Mouse (Mus musculus) kidney, postnatal 14 days (tissue): ENCODE data around the gene Anks3.
A peak's percentile ranks its signal among the peaks of the same experiment; 100 is the strongest.

ENCODE experiments used
- DNase-seq: peaks from one replicate; pipeline ENCODE4 v3.0.0; 2022; ENCODE audit warnings: mixed read lengths

The Anks3 gene

DNA sequence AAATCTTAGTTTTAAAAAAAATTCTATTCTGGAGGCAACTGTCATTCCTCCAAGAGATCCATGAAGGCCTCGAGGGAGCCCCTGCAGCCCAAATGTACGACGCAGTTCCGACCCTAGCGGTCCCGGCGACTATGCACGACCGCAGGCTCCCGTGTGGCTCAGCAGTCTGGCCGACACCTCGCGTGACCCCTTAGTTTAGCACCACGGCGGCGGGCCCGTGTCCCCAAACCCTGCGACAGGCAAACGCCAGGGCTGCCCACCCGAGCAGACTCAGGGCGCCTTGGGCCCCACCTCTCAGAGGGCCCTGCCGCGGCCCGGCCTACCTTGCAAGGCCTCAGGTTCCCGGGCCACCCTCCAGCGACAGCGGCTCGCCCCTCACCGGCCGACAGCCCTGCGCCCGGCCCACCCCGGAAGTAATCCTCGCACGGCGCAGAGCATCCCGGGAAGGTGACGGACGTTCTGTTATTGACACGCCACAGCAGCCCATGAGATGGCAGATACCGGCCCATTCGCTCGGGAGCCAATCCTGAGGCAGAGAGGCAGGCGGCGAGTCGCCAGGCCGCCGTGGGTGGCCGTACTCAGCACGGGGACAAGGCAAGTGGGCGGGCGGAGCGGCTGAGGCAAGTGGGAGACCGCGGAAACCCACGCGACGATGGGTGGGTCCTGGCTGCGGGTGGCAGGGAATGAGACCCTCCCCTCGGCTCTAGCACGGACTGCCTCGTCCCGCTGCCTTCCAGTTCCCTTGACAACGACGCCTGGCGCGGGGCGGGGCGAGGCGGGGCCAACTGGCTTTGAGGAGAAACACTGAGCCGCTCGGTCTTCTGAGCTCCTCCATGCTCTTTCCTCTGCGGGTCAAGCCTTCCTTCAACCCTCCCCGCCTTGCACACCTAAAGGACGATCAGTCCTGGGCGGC lies at the start of gene Anks3:
TSS of gene Anks3 (minus strand) at position 409 of the 913 bp plus-strand sequence.
- peak; percentile 99 for DNase-seq

DNA sequence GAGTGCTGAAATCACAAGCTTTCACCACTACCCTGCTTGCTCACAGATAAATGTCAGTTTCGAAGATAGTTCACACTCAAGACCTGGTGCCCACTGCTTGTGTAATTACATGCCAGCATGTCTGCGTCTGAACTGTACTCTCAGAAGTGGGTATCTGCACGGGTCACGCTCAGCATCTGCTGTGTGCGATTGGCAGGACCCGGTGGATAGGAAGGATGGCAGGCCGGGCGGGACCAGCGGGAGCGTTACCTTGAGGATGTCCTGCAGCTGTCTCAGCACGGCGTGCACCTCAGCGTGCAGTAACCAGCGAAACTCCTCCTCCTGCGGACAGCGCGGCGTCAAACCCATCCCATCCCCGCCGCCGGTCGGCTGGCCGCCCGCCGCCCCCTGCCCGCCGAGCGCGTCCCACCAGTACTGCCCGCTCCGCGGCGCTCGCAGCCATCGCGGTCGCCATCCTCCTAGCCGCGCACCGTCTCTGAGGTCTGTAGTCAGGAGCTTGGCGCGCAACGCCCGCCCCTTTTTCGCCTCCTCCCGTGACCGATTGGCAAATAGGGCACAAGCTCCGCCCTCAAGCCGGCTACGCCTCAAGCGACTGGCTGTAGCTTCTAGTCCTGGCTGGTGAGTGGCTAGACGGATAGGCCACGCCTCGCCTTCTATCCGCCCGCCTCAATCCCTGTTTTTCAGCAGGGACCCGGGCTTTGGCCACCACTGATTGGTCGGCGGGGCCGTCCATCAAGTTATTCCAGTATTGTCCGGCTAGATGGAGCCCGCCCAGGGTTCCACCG lies 49.2 kb upstream of the Anks3 start, which contains the start of gene Rogdi:
TSS of gene Rogdi (minus strand) at position 500 of the 785 bp plus-strand sequence.
- DNase-seq: peak; percentile 99

DNA sequence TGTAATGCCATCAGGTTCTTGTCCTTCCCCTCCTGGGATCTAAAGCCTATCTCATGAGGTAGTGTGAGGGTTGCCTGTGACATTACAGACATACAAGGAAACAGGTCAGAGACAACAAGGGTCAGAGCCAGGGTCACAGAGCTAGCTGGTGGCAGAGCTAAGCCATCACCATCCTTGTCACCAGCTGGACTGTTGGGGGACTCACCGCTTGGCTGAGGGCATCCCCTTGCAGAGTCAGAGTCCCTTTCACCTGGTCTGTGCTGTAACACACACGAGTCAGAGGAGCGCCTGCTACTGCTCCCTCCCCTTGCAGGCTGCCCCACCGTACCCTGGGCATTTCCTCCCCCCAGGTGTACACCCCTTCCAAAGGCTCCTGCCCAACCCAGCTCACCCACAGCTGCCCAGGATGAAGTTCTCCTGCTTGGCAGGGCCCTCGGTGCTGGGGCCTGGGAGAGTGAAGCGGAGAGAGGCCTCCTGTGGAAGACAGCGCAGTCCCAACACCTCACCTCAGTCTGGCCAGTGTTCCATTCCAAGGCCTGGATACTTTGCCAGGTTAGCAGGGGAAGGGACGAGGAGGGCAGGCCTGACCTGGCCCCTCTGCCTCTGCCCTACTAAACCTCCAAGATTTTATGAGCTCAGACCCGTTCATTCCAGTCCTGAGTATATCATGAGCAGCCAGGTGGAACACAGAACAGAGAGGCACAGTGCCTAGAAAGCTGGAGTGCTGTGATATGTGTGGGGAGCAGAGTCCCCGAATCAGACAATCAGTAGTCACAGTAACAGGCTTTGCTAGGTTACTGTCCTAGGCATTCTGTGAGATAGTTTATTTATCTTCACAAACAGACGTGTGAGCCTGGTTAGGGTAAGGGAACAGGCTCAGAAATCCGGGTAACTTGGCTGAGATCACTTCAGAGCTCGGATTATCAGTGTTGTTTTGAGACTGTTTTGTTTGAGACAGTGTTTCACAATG lies 48.3 kb upstream of the Anks3 start:
- peak; percentile 66 for DNase-seq

DNA sequence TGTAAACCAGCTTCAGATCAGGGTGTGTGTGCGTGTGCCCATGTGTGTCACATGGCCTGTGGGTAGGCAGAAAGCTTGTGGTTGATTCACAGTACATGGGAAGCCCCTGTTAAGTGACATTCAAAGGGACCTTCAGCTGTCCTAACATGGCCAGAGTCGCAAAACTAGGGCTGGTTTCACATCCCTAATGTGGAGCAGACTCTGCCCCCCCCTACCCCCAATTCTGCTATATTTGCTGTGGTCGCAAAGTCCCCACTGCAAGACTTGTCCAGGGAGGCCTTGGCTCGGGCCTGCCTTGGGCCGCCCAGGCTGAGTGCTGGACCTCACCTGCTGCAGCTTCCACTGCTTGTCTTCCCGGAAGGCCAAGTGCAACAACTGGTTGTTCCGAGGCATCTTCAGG lies 47.3 kb upstream of the Anks3 start:
- no peak for DNase-seq

DNA sequence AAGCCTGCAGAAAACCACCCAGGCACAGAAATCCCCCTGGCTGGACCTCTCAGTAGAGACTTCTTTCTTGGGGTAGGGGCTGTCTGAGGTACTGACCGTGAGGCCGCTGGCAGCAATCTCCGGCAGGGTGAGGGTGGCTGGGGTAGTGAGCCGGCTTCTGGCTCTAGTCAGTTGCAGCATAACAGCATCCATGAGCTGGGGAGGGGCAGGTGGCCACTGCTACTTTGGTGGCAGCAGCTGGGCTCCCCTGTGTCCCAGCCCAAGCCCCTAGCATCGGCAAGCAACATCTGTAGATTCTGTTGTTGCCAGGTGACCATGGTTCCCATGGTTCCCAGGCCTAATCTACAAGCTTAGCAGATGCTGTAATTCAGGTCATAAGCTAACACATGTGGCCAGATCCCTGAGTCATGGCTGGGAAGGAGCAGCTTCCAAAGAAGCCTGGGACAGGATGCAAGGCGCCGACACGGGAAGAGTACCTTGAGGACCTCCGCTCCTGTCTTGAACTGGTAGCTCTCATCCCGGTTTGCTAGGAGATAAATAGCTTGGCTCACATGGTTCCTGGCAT lies 46.4 kb upstream of the Anks3 start:
- DNase-seq: no peak

GRCm38 (mm10) chr16:5008076-5008475 lies 44.1 kb upstream of the Anks3 start:
- peak; percentile 22 for DNase-seq

- peak; percentile 14 for DNase-seq
Measured at GRCm38 (mm10) chr16:5007492-5007891, 43.5 kb upstream of the Anks3 start.

DNA sequence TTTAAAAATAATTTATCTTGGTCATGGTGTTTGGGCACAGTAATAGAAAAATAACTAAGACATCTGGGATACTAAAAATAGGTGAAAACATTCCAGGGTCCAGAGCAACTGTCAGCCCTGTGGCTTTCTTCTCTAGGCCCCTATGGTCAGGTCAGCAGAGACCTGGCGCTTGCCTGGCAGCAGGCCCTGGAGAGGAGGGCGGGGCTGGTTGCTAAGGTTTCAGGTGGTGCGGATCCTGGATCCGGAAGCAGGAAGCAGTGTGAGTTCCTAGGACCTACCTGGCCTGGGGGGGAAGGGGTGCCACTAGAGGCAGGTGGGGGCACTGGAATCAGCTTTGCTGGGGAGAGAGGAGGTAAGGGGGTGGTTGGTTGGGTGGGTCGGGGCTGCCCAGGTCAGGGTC lies 43.1 kb upstream of the Anks3 start, which contains the start of gene Smim22:
TSS of gene Smim22 (plus strand) at position 222 of the 400 bp plus-strand sequence.
- DNase-seq: peak; percentile 84

DNA sequence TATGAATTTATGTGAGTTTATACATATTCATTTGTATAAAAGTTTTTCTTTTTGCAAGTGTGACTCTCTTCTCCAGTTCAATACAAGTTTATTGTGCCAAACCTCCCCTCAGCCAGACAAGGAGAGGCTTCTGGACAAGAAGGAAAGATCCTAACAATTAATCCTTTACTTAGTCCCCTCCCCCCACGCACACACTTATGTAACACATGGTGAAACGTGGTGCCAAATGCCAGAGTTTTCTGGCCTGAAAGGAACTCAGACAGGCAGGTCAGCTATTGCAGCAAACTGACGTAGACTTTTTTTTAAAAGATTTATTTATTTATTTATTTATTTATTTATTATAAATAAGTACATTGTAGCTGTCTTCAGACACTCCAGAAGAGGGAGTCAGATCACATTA lies 36.6 kb upstream of the Anks3 start:
- DNase-seq: peak; percentile 28

- no peak for DNase-seq
Measured at GRCm38 (mm10) chr16:4998984-4999383, 35.0 kb upstream of the Anks3 start.

GRCm38 (mm10) chr16:4997553-4997952 lies 33.5 kb upstream of the Anks3 start, which contains the start of gene Sept12:
TSS of gene Sept12 (minus strand) at chr16:4997852.
- peak; percentile 17 for DNase-seq

- no peak for DNase-seq
Measured at GRCm38 (mm10) chr16:4993276-4993675, 29.3 kb upstream of the Anks3 start.

DNA sequence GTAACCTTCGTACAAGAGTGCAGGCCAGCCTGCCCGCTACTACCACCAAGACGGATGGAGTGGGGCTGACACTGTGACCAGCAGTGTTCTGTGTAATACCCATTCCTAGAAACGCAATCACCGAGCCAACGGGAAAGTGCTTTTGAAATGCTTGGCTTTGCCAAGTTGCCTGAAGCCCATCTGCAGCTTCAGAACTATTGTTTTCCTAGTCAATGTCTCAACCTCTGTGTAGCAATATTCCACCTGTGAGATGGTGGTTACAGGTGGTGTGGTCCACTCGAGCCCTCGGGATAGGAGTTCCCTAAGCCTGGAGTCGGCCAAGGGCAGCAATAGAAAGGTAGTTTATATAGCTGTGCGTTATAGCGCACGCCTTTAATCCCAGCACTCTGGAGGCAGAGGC lies 20.7 kb upstream of the Anks3 start:
- DNase-seq: no peak

DNA sequence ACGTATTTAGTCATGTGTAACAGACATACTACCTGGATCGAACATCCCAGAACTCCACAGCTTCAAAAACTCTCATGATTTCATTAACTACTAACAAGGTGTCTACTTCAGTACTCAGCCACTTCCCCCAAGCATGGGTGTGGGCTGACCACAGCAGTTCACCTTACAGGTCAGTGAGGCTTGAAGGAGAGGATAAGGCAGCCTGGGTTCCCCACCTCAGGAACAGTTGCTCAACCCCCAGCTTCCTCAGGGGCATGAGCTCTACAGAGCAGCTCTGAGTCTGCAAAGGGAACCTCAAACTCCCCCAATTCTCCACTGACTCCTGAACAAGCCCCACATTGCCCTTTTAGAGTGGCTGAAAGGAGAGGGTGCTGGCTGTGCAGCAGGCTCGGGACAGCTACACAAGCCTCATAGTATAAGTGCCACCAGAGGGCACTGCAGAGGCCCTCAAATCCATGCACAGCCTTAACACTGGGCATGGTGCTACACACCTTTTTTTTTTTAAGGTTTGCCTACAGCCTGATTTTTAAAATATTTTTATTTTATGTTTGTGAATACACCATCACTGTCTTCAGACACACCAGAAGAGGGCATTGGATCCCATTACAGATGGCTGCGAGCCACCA lies 15.9 kb upstream of the Anks3 start:
- DNase-seq: peak; percentile 55

DNA sequence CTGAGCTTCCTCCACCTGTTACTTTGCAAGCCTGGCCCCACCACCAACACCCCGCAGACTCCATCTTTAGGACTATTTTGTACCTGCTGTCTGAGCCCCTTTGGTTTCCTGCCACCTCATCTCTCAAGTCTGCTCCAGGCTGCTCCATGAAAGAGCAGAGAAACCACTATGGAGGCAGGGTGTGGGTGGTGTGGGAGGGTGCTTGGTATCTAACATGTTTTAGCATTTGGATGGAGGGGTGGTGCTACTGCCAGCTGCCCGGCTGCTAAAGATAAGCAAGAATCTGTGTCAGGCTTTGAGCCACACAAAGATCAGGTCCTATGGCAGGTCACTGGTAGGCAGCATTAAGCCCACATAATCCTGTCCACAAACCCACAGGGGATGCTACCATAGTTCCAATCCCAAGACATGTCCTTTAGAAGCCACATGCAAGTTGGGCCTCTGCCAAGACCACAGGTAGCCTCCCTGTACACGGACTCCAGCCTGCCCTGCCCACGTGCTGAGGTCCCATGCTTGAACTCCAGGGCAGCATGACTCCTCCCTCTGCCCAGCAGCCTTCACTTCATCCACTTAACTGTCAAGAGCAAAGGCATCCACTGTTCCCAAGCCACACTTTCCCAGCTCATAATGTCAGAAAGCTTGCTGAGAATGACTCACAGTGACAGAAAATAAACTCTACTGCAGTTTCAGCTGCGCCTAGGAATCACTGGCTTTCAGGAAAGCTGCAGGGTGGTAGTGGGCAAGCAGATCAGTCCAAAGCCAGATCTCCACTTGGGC lies 14.5 kb upstream of the Anks3 start:
- DNase-seq: peak; percentile 43

- DNase-seq: no peak
Measured at GRCm38 (mm10) chr16:4976180-4976579, 12.2 kb upstream of the Anks3 start.

- DNase-seq: no peak
Measured at GRCm38 (mm10) chr16:4974521-4974920, 10.5 kb upstream of the Anks3 start.

DNA sequence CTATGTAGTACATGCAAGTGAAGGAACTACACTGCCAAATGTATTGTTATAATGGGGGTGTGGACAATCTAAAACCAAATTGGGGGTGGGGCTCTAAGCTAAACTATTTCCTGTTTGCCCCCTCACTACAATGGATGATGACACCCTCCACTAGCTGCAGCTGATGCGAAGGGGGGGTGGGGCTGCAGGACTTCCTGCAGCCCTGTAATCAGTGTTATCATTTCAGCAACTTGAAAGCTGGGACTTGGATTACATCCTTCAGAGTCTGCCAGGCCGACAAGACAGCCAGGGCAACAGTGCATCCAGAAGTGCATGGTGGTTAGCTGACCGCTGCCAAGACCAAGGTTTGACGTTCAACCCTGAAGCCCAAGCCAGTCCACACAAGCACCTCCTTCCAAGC lies 7.6 kb upstream of the Anks3 start:
- peak; percentile 32 for DNase-seq

GRCm38 (mm10) chr16:4969055-4969843 lies 5.2 kb upstream of the Anks3 start:
- no peak for DNase-seq

GRCm38 (mm10) chr16:4968426-4968825 lies 4.4 kb upstream of the Anks3 start:
- no peak for DNase-seq
